Mouse (Mus musculus): ENCODE results near the gene Tspan7. TPM values are rescaled to one million over a fixed set of nuclear protein-coding genes. Genes with fewer than 3 reads are reported as not detected.

Tspan7 gene
- polyA plus RNA-seq, 1 experiment from 2014 or later: 57.1 TPM

- H3K4me2 ChIP-seq: no peak overlapping the region
- no peak overlapping the region for H3K27ac ChIP-seq (ENCODE audit: low read depth, low read length)
- no peaks in the 10 kb centered on the region for H3K9me3 ChIP-seq (ENCODE audit: control insufficient read depth, low read length)
- ATAC-seq (replicated peaks; ENCODE audit: low FRiP score): no peak
- H3K4me1 ChIP-seq (replicated peaks; ENCODE audit: control insufficient read depth, insufficient read depth, low read length): no peaks in the 10 kb centered on the region
- 61% methylated on average over 3 of the region's 3 CpGs for WGBS
- H3K36me3 ChIP-seq (ENCODE audit: control insufficient read depth, insufficient read depth, low read length): no peaks in the 10 kb centered on the region
- H3K9ac ChIP-seq (ENCODE audit: low read depth, low read length): no peak overlapping the region
- no peaks in the 10 kb centered on the region for H3K27me3 ChIP-seq (replicated peaks; ENCODE audit: control insufficient read depth, insufficient read depth, low read length)
- H3K4me3 ChIP-seq (ENCODE audit: low read depth, low read length): no peak overlapping the region
- no peak for DNase-seq (ENCODE audit: low spot score)
Observed at GRCm38 (mm10) chrX:10574523-10574922, 89.6 kb downstream of the Tspan7 start.

DNA sequence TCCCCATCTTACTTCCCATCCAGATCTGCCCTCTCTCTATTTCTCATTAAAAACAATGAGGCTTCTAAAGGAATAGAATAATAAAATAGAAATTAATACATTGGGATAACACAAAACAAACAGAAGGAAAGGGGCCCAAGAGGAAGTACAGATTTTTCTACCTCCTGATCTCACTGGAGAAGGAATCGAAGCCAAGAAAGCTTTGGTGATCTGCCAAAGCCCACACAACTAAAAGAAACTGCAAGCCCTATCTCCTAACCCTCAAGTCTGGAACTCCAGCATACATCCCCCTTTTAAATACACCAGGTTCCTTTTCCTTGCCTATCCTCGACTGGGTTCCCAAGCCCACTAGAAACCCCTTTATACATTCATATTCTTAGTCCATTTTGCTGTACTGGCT is 90.4 kb downstream of the Tspan7 start:
- no peak overlapping the region for H3K4me2 ChIP-seq
- H3K27me3 ChIP-seq (replicated peaks; ENCODE audit: control insufficient read depth, insufficient read depth, low read length): no peaks in the 10 kb centered on the region
- DNase-seq (ENCODE audit: low spot score) (no peak), ATAC-seq (replicated peaks; ENCODE audit: low FRiP score) (no peak)
- no peak overlapping the region for H3K9ac ChIP-seq (ENCODE audit: low read depth, low read length)
- no peaks in the 10 kb centered on the region for H3K9me3 ChIP-seq (ENCODE audit: control insufficient read depth, low read length)
- WGBS: 65% methylated on average over 2 of the region's 2 CpGs
- H3K27ac ChIP-seq (ENCODE audit: low read depth, low read length): no peak overlapping the region
- no peaks in the 10 kb centered on the region for H3K4me1 ChIP-seq (replicated peaks; ENCODE audit: control insufficient read depth, insufficient read depth, low read length)
- no peak overlapping the region for H3K4me3 ChIP-seq (ENCODE audit: low read depth, low read length)
- no peaks in the 10 kb centered on the region for H3K36me3 ChIP-seq (ENCODE audit: control insufficient read depth, insufficient read depth, low read length)

DNA sequence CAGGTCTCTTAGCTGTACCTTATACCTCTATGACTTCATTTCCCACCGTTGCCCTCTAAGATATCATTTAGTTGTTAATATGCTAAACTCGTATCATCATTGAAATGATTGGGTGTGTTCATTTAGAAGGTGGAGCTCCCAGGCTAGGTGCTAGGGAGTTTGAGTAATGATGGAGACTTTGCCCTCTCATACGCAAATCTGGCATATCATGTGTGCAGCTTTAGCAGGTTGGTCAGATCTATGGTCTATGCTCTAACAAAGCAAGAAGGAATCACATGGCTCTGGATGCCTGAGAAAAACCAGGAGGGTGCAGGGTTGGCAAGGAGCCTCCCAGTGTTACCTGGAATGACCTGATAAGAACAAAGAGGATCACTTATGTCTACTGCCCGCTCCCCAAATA is 91.4 kb downstream of the Tspan7 start:
- Histone ChIP-seq H3K27me3 (replicated peaks; ENCODE audit: control insufficient read depth, insufficient read depth, low read length) (no peaks in the 10 kb centered on the region), H3K4me3 (ENCODE audit: low read depth, low read length) (no peak overlapping the region), H3K9ac (ENCODE audit: low read depth, low read length) (no peak overlapping the region), H3K4me1 (replicated peaks; ENCODE audit: control insufficient read depth, insufficient read depth, low read length) (no peaks in the 10 kb centered on the region), H3K36me3 (ENCODE audit: control insufficient read depth, insufficient read depth, low read length) (no peaks in the 10 kb centered on the region), H3K9me3 (ENCODE audit: control insufficient read depth, low read length) (no peaks in the 10 kb centered on the region), H3K4me2 (no peak overlapping the region), H3K27ac (ENCODE audit: low read depth, low read length) (no peak overlapping the region)
- DNase-seq (ENCODE audit: low spot score): no peak
- 82% methylated on average over 4 of the region's 4 CpGs for WGBS
- ATAC-seq (replicated peaks; ENCODE audit: low FRiP score): no peak

GRCm38 (mm10) chrX:10577356-10577755 is 92.4 kb downstream of the Tspan7 start:
- Histone ChIP-seq H3K27ac (ENCODE audit: low read depth, low read length) (no peak overlapping the region), H3K9me3 (ENCODE audit: control insufficient read depth, low read length) (no peaks in the 10 kb centered on the region), H3K36me3 (ENCODE audit: control insufficient read depth, insufficient read depth, low read length) (no peaks in the 10 kb centered on the region), H3K4me2 (no peak overlapping the region), H3K4me1 (replicated peaks; ENCODE audit: control insufficient read depth, insufficient read depth, low read length) (no peaks in the 10 kb centered on the region), H3K27me3 (replicated peaks; ENCODE audit: control insufficient read depth, insufficient read depth, low read length) (no peaks in the 10 kb centered on the region), H3K9ac (ENCODE audit: low read depth, low read length) (no peak overlapping the region), H3K4me3 (ENCODE audit: low read depth, low read length) (no peak overlapping the region)
- no peak for ATAC-seq (replicated peaks; ENCODE audit: low FRiP score)
- 16% methylated on average over 1 of the region's 1 CpGs for WGBS
- no peak for DNase-seq (ENCODE audit: low spot score)

DNA sequence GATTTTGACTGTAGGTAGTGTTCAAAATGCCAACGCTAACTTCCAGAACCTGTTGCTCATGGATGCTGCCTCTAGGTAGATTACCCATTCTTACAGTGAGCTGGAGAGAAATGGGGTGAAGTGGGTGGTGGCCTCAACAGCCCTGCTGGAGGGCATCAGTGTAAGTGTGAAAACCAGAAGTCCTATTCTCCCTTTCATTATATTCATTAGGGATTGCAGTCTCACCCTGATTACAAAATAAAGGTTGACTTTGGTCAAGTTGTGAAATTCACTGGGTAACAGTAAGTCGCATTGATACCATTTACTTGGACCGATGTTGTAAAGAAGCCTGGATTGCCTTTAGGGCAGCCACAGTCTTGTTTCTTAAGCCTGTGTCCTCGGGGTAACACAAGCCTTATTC is 97.8 kb downstream of the Tspan7 start:
- 71% methylated on average over 4 of the region's 4 CpGs for WGBS
- ATAC-seq (replicated peaks; ENCODE audit: low FRiP score): no peak
- H3K9ac ChIP-seq (ENCODE audit: low read depth, low read length): no peak overlapping the region
- no peak overlapping the region for H3K4me3 ChIP-seq (ENCODE audit: low read depth, low read length)
- H3K27me3 ChIP-seq (replicated peaks; ENCODE audit: control insufficient read depth, insufficient read depth, low read length): no peaks in the 10 kb centered on the region
- H3K4me2 ChIP-seq: no peak overlapping the region
- H3K27ac ChIP-seq (ENCODE audit: low read depth, low read length): no peak overlapping the region
- H3K4me1 ChIP-seq (replicated peaks; ENCODE audit: control insufficient read depth, insufficient read depth, low read length): no peaks in the 10 kb centered on the region
- no peak for DNase-seq (ENCODE audit: low spot score)
- H3K9me3 ChIP-seq (ENCODE audit: control insufficient read depth, low read length): no peaks in the 10 kb centered on the region
- H3K36me3 ChIP-seq (ENCODE audit: control insufficient read depth, insufficient read depth, low read length): no peaks in the 10 kb centered on the region

DNA sequence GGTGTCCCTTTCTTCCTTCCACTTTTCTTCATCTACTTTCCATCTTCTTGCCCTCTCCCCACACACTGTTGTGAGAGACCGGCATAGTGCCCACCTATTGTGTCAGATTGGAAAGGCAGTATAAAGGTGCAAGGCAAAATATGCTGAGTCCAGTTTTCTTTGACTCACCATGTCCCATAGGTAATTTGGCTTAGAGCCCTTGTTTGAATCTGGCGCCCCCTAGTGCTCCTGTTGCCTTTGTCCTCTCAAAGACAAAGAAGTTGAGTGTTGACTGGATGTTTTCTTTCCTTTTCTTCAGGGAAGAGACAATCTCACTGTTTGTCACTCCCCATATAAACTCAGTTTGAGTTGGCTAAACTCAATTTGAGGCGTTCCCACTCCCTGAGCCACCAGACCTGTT is 107.3 kb downstream of the Tspan7 start:
- no peaks in the 10 kb centered on the region for H3K36me3 ChIP-seq (ENCODE audit: control insufficient read depth, insufficient read depth, low read length)
- no peaks in the 10 kb centered on the region for H3K27me3 ChIP-seq (replicated peaks; ENCODE audit: control insufficient read depth, insufficient read depth, low read length)
- H3K9me3 ChIP-seq (ENCODE audit: control insufficient read depth, low read length): no peaks in the 10 kb centered on the region
- no peak overlapping the region for H3K9ac ChIP-seq (ENCODE audit: low read depth, low read length)
- H3K4me1 ChIP-seq (replicated peaks; ENCODE audit: control insufficient read depth, insufficient read depth, low read length): no peaks in the 10 kb centered on the region
- no peak for ATAC-seq (replicated peaks; ENCODE audit: low FRiP score)
- no peak overlapping the region for H3K4me3 ChIP-seq (ENCODE audit: low read depth, low read length)
- H3K27ac ChIP-seq (ENCODE audit: low read depth, low read length): no peak overlapping the region
- 57% methylated on average over 3 of the region's 3 CpGs for WGBS
- DNase-seq (ENCODE audit: low spot score): no peak
- H3K4me2 ChIP-seq: no peak overlapping the region

GRCm38 (mm10) chrX:10593561-10593960 is 108.6 kb downstream of the Tspan7 start:
- DNase-seq (ENCODE audit: low spot score): no peak
- Histone ChIP-seq H3K9me3 (ENCODE audit: control insufficient read depth, low read length) (no peaks in the 10 kb centered on the region), H3K4me3 (ENCODE audit: low read depth, low read length) (no peak overlapping the region), H3K9ac (ENCODE audit: low read depth, low read length) (no peak overlapping the region), H3K27me3 (replicated peaks; ENCODE audit: control insufficient read depth, insufficient read depth, low read length) (no peaks in the 10 kb centered on the region), H3K4me2 (no peak overlapping the region), H3K4me1 (replicated peaks; ENCODE audit: control insufficient read depth, insufficient read depth, low read length) (no peaks in the 10 kb centered on the region), H3K27ac (ENCODE audit: low read depth, low read length) (no peak overlapping the region), H3K36me3 (ENCODE audit: control insufficient read depth, insufficient read depth, low read length) (no peaks in the 10 kb centered on the region)
- no peak for ATAC-seq (replicated peaks; ENCODE audit: low FRiP score)
- WGBS: 94% methylated on average over 7 of the region's 7 CpGs

GRCm38 (mm10) chrX:10617119-10617518 is 132.2 kb downstream of the Tspan7 start:
- H3K27me3 ChIP-seq (replicated peaks; ENCODE audit: control insufficient read depth, insufficient read depth, low read length): no peaks in the 10 kb centered on the region
- H3K4me1 ChIP-seq (replicated peaks; ENCODE audit: control insufficient read depth, insufficient read depth, low read length): no peaks in the 10 kb centered on the region
- H3K36me3 ChIP-seq (ENCODE audit: control insufficient read depth, insufficient read depth, low read length): no peaks in the 10 kb centered on the region
- DNase-seq (ENCODE audit: low spot score) (no peak), ATAC-seq (replicated peaks; ENCODE audit: low FRiP score) (no peak)
- WGBS: 20% methylated on average over 5 of the region's 5 CpGs
- no peak overlapping the region for H3K27ac ChIP-seq (ENCODE audit: low read depth, low read length)
- no peaks in the 10 kb centered on the region for H3K9me3 ChIP-seq (ENCODE audit: control insufficient read depth, low read length)
- H3K9ac ChIP-seq (ENCODE audit: low read depth, low read length): no peak overlapping the region
- H3K4me3 ChIP-seq (ENCODE audit: low read depth, low read length): no peak overlapping the region
- H3K4me2 ChIP-seq: no peak overlapping the region

GRCm38 (mm10) chrX:10641062-10641461 is 156.1 kb downstream of the Tspan7 start:
- H3K27ac ChIP-seq (ENCODE audit: low read depth, low read length): no peak overlapping the region
- H3K9ac ChIP-seq (ENCODE audit: low read depth, low read length): no peak overlapping the region
- DNase-seq (ENCODE audit: low spot score) (no peak), ATAC-seq (replicated peaks; ENCODE audit: low FRiP score) (no peak)
- H3K4me3 ChIP-seq (ENCODE audit: low read depth, low read length): no peak overlapping the region
- no peaks in the 10 kb centered on the region for H3K9me3 ChIP-seq (ENCODE audit: control insufficient read depth, low read length)
- no peaks in the 10 kb centered on the region for H3K4me1 ChIP-seq (replicated peaks; ENCODE audit: control insufficient read depth, insufficient read depth, low read length)
- no peaks in the 10 kb centered on the region for H3K27me3 ChIP-seq (replicated peaks; ENCODE audit: control insufficient read depth, insufficient read depth, low read length)
- no peak overlapping the region for H3K4me2 ChIP-seq
- H3K36me3 ChIP-seq (ENCODE audit: control insufficient read depth, insufficient read depth, low read length): no peaks in the 10 kb centered on the region

Measured in liver, embryonic 11.5 days (tissue).